Mouse (Mus musculus): ENCODE data around the gene Vill. TPM values are rescaled to one million over a fixed set of nuclear protein-coding genes. Genes with fewer than 3 reads are reported as not detected.

Vill gene
- 1 to 10 TPM; 2.4 to 4.6 (median 4.4) TPM for total RNA-seq (2022)

DNA sequence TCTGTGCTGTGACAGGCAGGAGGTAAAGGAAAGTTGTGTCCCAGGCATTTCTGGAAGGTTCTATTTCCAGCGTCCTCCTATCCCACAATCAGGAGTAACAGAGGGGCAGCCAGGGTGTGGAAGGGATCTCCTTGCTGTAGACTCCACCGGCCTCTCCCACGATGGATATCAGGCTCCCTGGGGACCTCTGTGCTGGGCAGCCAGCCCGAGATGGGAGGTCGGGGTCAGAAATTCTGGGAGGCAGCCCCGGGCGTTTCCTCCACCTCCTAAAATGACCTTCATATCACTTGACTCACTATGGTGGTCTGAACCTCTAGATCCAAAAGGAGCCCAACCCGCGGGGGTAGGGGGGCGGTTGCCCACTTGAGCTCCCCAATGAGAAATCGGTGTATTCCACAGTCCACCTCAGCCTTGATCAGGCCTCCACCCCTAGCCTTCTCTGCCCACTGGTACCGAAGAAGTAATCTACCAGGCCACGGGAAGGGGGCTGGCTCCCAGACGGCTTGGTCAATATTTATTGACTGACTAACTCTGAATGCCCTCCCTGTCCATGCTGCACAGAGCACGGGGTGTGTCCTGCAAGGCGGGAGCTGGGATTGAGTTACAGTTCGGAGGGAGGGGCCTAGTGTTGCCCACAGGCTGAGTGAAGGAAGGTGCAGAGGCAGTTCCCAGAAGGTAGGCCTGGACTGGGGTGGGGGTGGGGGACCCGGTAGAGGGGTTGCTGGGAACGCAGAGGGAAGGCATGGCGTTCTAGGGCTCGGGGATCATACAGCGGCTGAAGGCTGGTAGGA, at the start of gene Vill:
Gene Vill, plus strand, starts transcription at position 625 of the 791 bp plus-strand sequence.
- no peak for DNase-seq

DNA sequence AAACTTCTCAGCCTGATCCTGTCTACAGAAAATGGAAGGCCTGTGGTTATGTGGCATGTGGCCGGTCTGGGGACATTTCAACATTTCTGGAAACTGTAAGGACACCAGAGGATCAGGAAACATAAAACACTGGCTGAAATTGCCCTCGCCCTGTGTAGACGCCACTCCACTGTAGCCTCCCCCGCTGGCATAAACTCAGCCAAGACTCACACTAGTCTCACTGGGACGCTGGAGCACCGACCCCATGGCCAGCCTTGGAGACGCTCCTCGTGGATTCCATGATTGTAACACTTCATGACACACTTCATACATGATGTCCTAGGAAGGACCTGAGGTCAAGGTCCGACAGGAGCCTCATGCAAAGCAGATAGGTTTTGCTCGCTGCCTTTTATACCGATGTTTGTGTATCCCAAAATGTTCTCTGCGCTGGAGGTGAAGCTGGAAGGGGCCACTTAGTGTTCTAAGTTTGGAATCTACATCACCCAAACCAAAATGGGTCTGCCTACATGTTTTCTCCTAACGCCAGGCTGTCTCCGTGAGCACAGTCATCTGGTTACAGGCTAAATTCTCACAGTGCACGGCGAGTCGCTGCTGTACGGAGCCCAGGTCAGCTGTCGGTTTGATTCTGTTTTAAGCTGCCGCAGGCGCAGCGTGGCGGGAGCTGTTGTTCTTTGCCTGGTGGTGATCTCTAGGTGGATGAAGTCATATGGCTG, 48.4 kb upstream of the Vill start:
- no peak for DNase-seq

DNA sequence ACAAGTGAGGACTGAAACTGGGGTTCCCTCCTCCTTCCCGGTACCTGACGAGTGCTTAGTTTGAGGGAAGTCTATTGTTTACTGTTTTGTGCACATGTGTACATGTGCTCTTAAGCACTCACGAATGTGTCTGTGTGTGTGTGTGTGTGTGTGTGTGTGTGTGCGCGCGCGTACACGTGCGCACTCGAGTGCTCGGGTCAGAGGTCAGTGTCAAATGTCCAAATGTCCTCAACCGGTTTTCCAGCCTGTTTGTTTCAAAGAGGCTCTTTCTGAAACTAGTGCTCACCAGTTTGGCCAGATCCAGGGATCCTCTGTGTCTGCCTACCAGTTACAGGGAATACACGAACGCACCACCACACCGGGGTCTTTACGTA, 47.9 kb upstream of the Vill start:
- DNase-seq, result no peak

DNA sequence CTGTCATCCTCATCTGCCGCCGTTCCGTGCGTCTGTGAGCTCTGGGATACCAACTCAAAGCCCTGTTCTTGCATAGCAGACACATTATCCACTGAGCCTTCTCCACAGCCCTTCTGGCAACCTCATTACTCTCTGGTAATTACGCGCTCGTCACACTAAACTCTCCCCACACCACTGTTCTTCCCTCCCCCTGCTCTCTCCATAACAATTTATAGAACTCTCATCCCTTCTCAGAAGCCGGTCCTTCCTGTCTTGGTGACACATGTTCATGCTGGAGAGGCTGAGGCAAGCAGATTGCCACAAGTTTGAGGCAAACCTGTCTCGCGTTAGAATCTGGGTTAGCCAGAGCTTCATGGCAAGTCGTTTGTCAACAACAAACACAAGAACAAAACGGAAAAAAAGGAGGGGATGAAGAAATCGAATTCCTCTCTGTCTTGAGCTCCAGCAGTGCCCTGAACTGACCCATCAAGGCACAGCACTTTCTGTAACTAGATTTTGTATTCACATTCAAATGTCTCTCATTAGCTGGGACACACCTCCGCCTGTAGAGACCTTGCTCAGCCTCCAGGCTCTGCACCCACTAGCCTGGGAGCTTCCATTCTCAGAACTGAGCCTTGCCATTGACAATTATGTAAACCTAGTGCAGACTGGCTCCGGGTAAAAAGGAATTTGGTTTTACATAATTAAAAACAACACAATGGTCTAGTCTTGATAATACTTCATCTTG, 47.1 kb upstream of the Vill start:
- no peak for DNase-seq

DNA sequence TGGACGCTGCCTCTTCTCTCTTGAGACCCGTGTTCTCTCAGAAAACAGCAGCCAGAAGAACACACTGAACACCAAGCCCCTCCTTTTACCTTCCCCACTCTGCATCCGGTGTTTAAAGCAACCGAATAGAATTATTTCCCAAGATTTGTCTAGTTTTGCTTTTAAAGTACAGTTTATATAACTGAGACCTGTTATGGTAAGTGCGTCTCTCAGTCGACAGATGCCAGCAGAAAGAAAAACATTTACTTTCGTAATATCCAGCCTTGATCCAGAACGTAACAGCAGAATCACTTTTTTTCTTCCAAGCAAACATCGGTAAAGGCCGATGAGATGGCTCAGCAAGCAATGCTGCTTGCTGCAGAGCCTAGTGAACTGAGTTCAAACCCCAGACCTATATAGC, 45.3 kb upstream of the Vill start:
- DNase-seq, result no peak

DNA sequence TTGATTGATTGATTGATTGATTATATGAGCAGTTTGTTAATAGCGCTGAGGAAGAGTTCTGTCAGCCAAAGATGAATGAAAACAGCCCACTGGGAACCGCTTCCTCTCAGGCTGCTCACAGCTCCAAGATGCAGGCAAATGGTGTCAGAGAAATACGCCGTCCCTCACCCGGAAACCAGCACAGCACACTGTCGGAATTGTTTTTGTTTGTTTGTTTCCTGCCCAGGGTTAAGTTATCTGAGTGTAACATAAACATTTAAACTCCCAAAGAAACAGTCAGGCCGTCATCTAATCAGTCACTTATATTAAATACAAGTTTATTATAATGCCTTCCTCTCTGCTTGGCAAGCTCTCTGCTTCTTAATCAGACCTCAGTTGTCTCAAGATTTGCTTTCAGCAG, 43.7 kb upstream of the Vill start:
- DNase-seq, result no peak

DNA sequence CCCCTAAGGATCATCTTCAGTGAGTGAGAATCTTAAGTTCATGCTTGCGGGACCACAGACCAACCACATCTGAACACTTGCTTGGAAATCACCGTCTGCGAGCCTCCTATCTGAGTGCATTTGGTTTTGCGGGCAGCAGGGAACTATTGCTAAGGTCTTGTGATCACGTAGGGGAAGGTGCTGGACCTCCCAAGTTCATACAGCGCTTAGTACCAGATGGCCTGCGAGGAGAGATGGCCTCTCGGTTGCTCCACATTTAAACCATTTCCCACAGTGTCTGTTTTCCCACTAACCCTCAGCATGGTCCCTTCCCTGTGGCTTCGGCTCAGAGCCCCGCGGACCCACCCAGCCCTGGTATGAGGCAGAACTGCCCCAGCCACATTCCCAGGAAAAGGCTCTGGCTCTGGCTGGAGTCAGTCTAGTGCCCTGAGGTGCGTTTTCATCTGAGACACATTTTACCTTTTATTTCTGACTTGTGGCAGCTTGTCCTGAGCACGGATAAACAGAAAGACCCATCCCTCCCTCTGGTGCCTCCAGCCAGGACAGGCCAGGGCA, 42.3 kb upstream of the Vill start:
- no peak for DNase-seq

DNA sequence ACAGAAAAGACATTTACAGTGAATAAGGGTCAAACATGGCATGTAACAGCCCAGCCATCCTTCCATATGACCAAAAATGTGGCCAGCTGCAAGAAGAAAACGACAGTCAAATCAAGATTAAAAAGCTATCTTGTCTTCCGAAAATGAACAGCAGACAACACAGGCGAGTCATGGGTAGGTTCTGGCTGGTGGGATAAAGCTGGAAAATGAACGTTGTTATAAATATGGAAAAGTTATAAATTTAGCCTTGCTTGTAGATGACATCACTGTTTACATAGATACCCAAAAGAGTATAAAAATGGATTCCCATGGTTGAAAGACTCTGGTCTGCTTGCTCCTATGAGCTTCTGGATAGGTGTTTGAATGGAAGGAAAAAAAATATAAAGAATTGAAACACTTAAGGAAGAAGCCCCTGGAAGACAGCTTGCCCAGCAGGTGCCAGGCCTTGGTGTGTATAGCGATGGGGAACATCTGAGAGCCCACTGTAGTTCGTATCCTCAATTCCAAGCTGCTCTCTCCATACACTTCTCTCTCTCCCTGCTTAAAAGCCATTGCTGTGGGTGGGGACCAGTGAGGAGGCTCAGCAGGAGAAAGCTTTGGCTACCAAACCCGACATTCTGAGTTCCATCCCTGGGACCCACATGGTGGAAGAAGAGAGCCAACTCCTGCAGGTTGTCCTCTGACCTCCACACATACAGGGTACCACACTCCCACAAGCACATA, 35.6 kb upstream of the Vill start:
- DNase-seq, result no peak

DNA sequence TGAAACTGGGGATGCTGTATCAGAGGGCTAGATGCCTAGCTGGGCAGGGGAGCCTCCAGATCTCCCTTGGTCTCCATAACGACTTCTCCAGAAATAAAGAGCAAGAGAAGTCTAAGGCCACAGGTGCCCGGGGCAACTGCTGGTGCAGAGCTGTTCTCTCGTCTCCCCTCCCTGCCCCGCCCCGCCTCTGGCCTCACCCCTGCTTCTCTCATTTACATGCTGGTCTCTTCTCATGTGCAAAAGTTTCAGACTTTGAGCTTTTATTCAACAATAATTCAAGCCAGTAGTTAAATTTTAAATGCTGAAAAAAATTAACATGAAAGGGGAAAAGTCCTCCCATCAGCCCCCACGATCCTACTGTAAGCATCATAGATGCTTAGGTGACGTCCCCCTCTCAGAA, 30.8 kb upstream of the Vill start:
- DNase-seq, result no peak

DNA sequence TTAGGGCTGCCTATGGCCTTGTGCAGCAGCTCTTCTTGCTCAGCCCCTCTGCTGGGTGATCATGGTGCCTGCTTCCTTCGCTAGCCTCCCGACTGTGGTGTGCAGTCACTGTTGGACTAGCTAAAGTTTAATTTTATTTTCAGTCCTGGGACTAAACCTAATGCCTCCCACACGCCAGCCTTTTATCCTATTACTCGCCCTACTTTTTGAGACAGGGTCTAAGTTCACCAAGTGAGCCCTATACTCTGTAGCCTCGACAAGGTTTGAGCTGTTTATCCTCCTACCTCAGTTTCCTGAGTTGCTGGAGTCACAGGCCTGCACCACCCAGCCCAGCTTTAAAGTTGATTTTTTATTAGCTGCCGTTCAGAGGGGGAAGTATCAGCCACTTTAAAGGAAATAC, 27.3 kb upstream of the Vill start:
- DNase-seq, result no peak

DNA sequence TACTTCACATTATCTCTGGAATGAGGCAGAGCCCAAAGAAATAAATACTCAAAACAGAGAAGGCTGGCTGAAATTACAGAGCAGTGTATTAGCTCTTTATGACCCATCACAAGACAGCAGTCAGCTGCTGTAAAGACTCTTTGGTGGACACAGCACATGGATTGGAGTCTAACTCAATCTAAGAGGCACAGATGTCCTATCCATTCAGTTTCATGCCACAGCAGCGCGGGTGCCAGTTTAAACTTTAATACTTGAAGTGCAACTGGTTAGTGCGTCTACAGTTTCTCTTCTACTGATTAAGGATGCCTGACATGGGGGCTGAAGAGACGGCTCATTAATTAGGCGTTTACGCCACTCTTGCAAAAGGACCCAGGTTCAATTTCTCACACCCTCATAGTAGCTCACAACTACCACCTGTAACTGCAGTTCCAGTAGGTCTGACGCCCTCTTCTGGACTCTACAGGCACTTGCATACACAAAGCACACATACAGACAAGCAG, 26.7 kb upstream of the Vill start:
- DNase-seq, result no peak

DNA sequence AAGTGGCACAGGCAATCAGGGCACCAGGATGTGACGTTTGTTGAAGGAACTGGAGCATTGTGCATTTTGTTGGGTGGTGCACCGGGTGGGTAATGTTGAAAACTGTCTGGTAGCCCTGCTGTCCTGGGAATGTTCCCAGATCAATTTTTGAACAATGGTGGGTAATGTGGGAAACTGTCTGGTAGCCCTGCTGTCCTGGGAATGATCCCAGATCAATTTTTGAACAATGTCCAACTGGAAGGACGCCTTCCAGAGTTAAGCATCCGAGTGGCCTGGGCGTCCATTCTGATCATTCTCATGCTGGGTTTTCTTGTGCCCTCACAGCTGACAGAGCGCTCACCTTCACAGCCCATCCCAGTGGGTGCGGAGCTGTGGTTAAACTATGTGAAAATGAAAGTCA, 25.2 kb upstream of the Vill start:
- no peak for DNase-seq

DNA sequence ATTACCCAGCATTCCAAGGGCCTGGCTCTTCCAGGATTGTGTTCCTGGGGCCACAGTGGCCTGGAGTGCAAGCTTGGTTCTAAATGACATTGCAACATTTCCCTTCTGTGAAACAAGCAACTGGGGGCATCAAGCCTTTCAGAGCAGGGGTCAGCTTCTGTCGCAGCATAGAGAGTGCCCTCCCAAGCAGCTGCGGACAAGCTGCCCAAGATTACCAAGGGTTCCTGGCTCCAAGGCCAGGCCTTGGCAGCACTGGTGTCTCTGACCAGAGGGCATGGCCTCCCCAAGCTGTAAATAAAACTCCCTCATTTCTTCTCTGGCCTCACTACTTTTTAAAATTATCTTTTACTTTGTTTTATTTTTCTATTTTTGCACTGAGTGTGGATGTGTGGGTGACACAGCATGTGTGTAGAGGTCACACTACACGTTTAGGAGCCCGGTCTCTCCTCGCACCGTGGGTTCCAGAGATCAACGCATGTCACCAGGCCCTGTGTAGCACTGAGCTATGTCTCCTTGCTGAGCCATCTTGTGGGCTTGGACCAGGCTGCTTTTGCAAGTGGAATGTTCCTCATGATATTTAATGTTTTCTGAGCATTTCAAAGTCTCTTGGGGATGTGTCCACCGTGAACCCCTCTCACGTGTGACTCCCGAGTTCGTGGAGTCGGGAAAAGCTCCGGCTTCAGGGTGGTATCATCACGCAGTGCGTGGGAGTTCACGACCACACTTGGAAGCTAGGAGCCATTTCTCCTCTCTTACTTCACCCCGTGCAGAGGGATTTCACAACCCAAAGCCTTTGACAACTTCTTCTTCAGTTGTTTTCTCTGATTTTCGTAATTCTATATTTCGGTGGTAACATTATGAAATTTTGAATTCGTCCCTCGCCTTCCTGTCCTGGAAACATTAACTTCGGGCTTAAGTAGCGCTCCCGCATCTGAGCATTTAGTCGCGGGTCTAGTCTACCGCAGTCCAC, 24.1 kb upstream of the Vill start:
- no peak for DNase-seq

DNA sequence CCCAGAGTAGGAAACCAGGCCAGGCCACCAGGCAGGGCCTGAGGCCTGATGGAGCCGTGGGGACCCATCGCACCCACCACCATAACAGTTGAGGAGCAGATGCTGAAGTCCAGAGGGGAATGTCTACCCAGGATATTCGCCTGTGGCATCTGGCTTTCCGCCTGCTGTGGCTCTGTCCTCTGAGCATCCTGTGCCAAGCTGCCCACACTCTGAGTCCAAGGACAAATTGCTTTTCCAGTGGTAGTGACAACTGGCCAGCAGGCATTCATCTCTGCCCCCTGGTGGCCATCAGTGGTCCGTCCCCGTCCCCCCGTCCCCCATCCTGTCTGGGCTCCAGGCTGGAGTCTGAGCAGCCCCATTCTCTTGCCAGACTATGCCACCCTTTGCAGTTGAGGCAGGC, 23.0 kb upstream of the Vill start:
- DNase-seq, result peak; percentile 68

DNA sequence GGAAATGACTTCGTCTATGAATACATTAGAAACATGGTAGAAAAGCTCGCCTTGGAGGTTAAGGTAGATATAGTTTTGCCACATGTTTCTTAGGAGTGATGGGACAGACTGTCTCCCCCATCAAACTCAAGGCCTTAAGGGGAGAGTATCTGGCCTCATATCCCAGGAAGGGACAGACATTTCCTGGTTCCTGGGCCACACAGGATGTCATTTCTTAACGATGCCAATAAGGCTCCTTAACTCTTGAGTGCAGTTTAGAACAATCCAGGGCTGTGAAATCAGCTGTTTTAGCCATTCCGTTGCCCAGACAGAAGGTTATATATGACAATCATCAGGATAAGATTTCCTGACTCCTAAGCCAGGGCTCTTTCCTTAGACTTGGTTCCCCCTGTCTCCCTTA, 21.5 kb upstream of the Vill start:
- DNase-seq, result no peak

DNA sequence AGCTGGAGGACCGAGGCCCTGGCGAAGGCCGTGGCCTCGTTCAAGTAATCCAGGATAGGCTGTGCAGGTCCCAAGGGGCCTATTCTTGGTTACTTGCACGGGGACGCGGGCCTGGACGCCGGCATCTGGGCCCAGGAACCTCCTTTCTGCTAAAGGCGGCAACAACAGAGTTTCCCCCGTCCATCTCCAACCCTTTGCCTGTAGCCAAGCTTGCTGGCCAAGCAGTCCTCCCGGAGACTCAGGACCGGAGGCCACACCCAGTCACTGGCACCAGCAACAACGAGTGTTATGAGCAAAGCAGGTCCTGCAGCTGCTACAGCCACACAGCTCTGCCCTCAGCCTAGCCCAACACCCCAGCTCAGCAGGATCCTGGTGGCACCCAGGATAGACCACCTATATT, 20.8 kb upstream of the Vill start:
- DNase-seq, result no peak

DNA sequence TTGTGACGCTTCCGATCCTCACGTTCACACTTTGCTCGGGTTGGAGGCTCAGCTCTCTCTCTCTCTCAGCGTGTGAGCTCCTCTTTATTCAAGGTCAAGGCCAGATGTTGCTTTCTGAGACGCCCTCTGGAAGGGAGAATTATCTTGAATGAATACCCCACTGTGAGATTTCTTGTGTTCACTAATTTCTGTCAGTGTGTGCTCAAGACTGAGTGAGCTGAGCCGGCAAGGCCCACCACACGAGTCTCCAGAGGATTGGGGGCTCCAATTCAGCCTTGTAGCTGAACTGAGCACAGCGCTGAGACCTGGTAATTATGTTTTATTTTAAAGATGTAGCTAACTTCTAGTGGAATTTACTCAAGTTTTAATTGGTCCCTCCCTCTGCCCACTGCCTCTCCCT, 20.0 kb upstream of the Vill start:
- no peak for DNase-seq

DNA sequence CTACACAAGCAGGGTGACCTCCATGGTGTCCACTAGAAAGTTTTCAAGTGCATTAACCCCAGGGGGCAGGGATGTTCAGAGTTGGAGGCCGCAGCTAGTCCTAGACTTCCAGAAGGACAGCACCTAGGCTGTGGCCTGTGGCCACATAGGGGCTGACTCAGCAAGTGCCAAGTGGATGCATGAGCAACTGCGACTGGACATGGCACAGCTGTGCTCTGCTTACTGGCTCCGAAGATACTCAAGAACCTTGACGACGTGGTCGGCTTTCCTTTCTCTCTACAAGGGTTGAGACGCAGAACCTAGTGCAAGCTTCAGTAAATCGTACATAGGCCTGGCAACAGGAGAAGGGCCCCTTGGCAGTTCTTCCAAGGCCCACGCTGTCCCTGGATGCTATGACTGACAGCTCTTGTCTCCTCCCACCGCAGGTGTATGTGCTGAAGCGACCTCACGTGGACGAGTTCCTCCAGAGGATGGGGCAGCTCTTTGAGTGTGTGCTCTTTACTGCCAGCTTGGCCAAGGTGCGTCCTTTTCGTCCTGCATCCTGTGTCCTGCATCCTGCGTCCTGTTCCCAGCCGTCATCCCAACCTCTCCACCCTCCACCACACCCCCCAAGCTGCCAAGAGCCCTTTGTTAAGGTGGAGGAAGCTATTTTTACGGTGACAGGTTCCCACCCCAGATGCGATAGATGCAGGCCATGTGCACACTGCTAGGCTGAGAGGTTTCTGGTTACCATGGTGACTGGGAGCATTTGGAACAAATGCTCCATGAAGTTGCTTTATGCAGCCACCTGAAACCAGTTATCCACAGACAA, 19.3 kb upstream of the Vill start:
- DNase-seq, result no peak

DNA sequence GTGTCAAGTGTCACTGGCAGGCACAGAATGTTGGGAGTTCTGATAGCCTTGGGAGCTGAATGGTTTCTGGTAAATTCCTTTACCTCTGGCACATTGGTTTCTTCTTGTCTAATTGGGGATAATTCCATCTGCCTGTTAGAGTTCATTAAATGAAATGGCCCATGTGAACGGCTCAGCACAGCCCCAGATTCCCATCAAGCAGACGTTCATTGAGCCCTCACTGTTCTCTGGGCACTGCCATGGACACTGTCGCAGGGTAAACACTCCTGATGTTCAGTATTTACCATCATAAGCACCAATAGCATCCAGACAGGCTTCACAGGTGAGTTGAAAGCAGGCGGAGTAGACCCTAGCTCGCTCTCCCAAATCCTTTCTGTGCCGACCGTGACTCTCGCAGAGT, 18.5 kb upstream of the Vill start:
- DNase-seq, result no peak

All from adrenal gland, adult 8-10 months (tissue).